Mouse (Mus musculus) thymus, adult 2 months (tissue): ENCODE measurements around the gene Add2. TPM values are rescaled to one million over a fixed set of nuclear protein-coding genes. Genes with fewer than 3 reads are reported as not detected.
A peak's percentile ranks its signal among the peaks of the same experiment; 100 is the strongest.

Experiments
- DNase-seq: peaks from one replicate; pipeline ENCODE4 v3.0.0; 2021
- H3K27ac ChIP-seq: fragments of 200-500 bp; 2 replicates; pipeline ENCODE4 v1.5.1; 2012; ENCODE audit warnings: low read length, control low read depth; ENCODE audit not compliant: control insufficient read depth, insufficient read depth
- H3K27me3 ChIP-seq: fragments of 200-500 bp; 2 replicates; pipeline ENCODE4 v1.6.1; 2012; ENCODE audit warnings: mild to moderate bottlenecking, low read length, moderate library complexity, mixed read lengths; ENCODE audit not compliant: control insufficient read depth, insufficient read depth
- H3K36me3 ChIP-seq: fragments of 200-500 bp; 2 replicates; pipeline ENCODE4 v1.6.1; 2012; ENCODE audit warnings: mild to moderate bottlenecking, low read length, moderate library complexity; ENCODE audit not compliant: control insufficient read depth, insufficient read depth
- H3K4me1 ChIP-seq: fragments of 200-500 bp; replicated peaks from 2 replicates; pipeline ENCODE4 v1.6.1; 2012; ENCODE audit warnings: low read length; ENCODE audit not compliant: control insufficient read depth, insufficient read depth
- H3K4me3 ChIP-seq: fragments of 200-500 bp; 2 replicates; pipeline ENCODE4 v1.5.1; 2012; ENCODE audit warnings: mild to moderate bottlenecking, low read length, control low read depth, moderate library complexity; ENCODE audit not compliant: control insufficient read depth, insufficient read depth
- CTCF ChIP-seq: fragments of 200-500 bp; IDR thresholded peaks from 2 replicates; pipeline ENCODE4 v1.5.1; 2012; ENCODE audit warnings: mild to moderate bottlenecking, control low read depth, low read length, moderate library complexity, borderline replicate concordance; ENCODE audit not compliant: control insufficient read depth, poor library complexity, insufficient read depth; ENCODE audit errors: extremely low read depth
- POLR2A ChIP-seq: fragments of 200-500 bp; IDR thresholded peaks from 2 replicates; pipeline ENCODE4 v1.6.1; 2012; ENCODE audit warnings: mild to moderate bottlenecking, low read length, control low read depth, moderate library complexity; ENCODE audit not compliant: control insufficient read depth, poor library complexity, insufficient read depth; ENCODE audit errors: extremely low read depth
- WGBS: fragments of 180-500 bp; shearing (Covaris S2); methylation state at CpG from one replicate; pipeline ENCODE4 v1.1.7; 2018; 5-methylcytosine and 5-hydroxymethylcytosine counted together
- polyA plus RNA-seq: library from polyadenylated mRNA; depleted of rRNA; stranded (reverse); fragments of >200 nt; gene quantifications from 2 replicates; pipeline ENCODE4 v1.2.3, GENCODE M21; 2012

The Add2 gene
- polyA plus RNA-seq, 1 experiment: 0.31 TPM

DNA sequence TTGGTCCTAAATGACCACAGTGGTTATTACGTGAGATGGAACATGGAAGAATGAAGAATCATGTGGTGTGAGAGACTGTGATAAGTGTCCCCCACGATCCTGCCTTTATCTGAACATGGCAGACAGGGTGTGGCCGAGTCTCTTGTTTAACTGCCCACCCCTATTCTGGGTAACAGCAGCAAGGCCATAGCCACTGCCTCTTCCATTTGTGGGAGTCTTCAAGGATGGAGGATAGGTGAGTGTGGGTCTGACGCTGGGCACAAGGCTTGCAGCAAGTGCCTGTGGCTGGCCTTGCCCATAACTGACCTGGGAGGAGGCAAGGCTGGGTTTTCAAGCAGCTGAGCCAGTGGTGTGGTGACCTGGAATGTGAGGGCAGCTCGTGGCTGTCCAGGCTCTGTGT lies 49.4 kb downstream of the Add2 start:
- Histone ChIP-seq H3K27ac (no peak overlapping the region), H3K4me3 (no peak overlapping the region), H3K27me3 (no peaks in the 10 kb centered on the region), H3K36me3 (no peaks in the 10 kb centered on the region), H3K4me1 (no peaks in the 10 kb centered on the region)
- 74% methylated on average over 5 of the region's 5 CpGs for WGBS
- no peak for DNase-seq
- TF ChIP-seq CTCF (no peak), POLR2A (no peak)

DNA sequence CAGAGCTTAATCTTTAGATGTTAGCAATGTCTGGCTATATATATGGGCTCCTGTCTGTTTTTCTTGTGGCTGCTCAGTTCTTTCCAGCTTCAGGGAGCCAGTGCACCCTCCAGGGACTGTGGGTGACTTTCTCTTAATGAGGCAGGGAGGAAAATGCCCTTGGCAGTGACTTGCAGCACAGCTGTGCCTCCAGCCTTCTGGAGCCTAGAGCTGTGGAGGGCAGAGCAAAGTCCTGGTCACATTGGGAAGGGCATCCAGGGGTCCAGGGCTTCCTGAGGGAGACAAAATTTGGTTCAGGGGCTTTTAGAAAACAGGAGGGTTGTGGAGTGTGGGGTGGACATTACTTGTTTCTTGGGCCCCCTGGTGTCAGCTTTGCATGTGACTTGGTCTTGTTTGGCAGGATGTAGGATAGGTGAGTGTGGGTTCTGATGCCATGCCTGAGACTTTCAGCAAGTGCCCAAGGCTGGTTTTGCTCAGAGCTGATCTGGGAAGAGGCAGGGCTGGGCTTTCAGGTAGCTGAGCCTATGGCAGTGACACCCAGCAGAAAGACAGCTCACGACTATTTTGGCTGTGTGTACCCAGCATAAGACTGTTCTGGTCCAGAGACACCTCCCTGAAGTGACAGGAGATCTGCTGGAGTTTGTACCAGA lies 50.0 kb downstream of the Add2 start:
- Histone ChIP-seq H3K4me1 (no peaks in the 10 kb centered on the region), H3K4me3 (no peak overlapping the region), H3K27ac (no peak overlapping the region), H3K27me3 (no peaks in the 10 kb centered on the region), H3K36me3 (no peaks in the 10 kb centered on the region)
- TF ChIP-seq POLR2A (no peak), CTCF (no peak)
- no peak for DNase-seq
- WGBS: 83% methylated on average over 1 of the region's 1 CpGs

DNA sequence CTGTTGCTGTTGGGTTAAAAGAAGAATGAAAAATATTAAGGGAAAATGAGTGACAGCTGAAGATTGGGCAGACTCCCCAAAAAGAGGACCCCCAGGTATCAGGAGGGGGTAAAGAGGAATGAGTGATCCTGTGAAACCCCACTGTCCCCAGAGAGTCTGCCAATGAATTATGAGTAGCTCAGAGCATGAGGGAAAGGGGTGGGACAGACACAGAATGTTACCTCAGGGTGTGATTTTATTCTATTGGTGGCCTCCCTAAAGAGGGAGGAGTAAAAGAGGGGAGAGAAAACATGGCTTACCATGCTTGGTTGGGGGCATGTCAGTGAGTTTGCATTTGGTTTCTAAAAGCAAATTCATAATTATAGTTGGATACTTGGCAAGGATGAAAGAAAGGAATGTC lies 50.8 kb downstream of the Add2 start:
- DNase-seq: no peak
- no peak overlapping the region for H3K4me3 ChIP-seq
- H3K27ac ChIP-seq: no peak overlapping the region
- TF ChIP-seq POLR2A (no peak), CTCF (no peak)
- no peaks in the 10 kb centered on the region for H3K36me3 ChIP-seq
- H3K27me3 ChIP-seq: no peaks in the 10 kb centered on the region
- H3K4me1 ChIP-seq: no peaks in the 10 kb centered on the region

DNA sequence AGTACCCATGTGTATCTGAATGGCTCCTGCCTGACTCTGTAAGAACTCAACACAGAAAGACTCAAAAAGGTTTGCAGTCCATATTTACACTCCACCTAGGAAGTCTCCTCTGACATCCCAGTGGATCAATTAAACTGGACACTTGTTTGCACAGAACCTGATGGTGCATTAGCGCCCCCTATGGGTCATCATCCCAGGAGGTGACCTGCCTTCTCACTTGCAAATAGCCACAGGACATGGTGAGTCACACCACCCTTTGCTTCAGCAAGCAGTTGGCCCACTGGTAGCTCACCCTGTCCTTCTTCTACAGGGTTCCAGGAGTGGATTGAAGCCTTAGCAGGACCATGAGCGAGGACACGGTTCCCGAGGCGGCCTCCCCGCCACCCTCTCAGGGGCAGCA lies 57.0 kb downstream of the Add2 start:
- Histone ChIP-seq H3K4me1 (no peaks in the 10 kb centered on the region), H3K27me3 (no peaks in the 10 kb centered on the region), H3K27ac (no peak overlapping the region), H3K36me3 (no peaks in the 10 kb centered on the region), H3K4me3 (no peak overlapping the region)
- DNase-seq: peak; percentile 23
- WGBS: 72% methylated on average over 6 of the region's 6 CpGs
- TF ChIP-seq CTCF (no peak), POLR2A (no peak)

DNA sequence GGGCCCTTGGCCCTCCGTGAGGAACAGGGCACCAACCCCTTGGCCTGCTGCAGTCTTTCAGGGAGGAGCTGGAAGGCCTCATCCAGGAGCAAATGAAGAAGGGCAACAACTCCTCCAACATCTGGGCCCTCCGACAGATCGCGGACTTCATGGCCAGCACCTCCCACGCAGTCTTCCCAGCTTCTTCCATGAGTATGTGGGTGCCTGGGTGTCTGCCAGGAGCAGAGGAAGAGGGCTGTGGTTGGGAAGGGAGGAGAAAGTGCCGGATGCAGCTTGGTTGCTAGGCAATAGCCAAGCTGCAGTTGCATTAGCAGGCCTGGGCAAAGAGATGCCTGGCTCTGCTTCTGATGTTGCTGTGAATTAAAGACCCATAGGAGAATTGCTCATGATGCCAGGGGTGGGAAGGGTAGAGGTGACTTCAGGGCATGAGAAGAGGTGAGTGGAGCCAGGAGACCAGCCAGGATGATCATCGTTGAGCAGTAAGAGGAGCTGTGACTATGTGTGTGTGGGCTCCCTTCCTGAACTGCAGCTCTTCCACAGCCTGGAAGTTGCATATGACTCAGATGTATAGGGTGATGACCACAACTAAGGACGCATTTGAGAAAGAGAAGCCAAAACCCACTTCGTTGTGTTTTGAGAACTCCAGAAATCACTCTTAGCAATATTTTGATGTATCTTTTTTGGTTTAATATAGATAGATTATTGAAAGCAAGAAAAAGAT lies 58.5 kb downstream of the Add2 start:
- no peak for TF ChIP-seq CTCF
- no peak for TF ChIP-seq POLR2A
- Histone ChIP-seq H3K27ac (no peak overlapping the region), H3K4me3 (no peak overlapping the region), H3K36me3 (no peaks in the 10 kb centered on the region), H3K27me3 (no peaks in the 10 kb centered on the region), H3K4me1 (no peaks in the 10 kb centered on the region)
- 75% methylated on average over 9 of the region's 9 CpGs for WGBS
- no peak for DNase-seq

- Histone ChIP-seq H3K27me3 (no peaks in the 10 kb centered on the region), H3K4me1 (no peaks in the 10 kb centered on the region), H3K27ac (no peak overlapping the region), H3K36me3 (no peaks in the 10 kb centered on the region), H3K4me3 (no peak overlapping the region)
- DNase-seq: no peak
- WGBS: 48% methylated on average over 3 of the region's 3 CpGs
- TF ChIP-seq CTCF: no peak
- TF ChIP-seq POLR2A: no peak
Observed at GRCm38 (mm10) chr6:86087813-86088212, 59.3 kb downstream of the Add2 start.

- no peak for TF ChIP-seq CTCF
- no peak for TF ChIP-seq POLR2A
- Histone ChIP-seq H3K27ac (no peak overlapping the region), H3K27me3 (no peaks in the 10 kb centered on the region), H3K4me3 (no peak overlapping the region), H3K36me3 (no peaks in the 10 kb centered on the region), H3K4me1 (no peaks in the 10 kb centered on the region)
- 74% methylated on average over 10 of the region's 10 CpGs for WGBS
- no peak for DNase-seq
Observed at GRCm38 (mm10) chr6:86094202-86094838, 65.8 kb downstream of the Add2 start.
